Mouse (Mus musculus): ENCODE measurements around the gene 2610301B20Rik.

- no peak for TF ChIP-seq CTCF (conservative IDR thresholded peaks at IDR 0.05; ENCODE audit: low read length)
- no peak for TF ChIP-seq POU5F1 (IDR thresholded peaks at IDR 0.05; ENCODE audit: borderline replicate concordance, low read length)
Measured at GRCm38 (mm10) chr4:10923180-10923579, 48.9 kb downstream of the 2610301B20Rik start.
